Mouse (Mus musculus) erythroid progenitor cell, adult 5-6 weeks (primary cell): ENCODE measurements around the gene Hist2h2ac. TPM values are rescaled to one million over a fixed set of nuclear protein-coding genes. Genes with fewer than 3 reads are reported as not detected.
"Not testable (repeated sequence)": the region's sequence is repeated elsewhere in the genome, so short reads cannot be mapped to it uniquely, and the experiment has no call there.

ENCODE experiments used
- ATAC-seq: replicated peaks from 2 replicates; pipeline ENCODE4 v1.8.0; 2016; ENCODE audit warnings: moderate number of reproducible peaks, mild to moderate bottlenecking, moderate TSS enrichment, inconsistent platforms; ENCODE audit not compliant: poor library complexity, low FRiP score, severe bottlenecking
- total RNA-seq, 2 experiments: library from RNA; stranded (forward) in 1 of 2; stranded (reverse) in 1 of 2; fragments of 150-400 nt in 1 of 2; fragments of 186-747, 209-891 nt in 1 of 2; gene quantifications; 2 replicates each; pipeline versions ENCODE4 v1.2.3 to v1.2.4; 2015 to 2017; ENCODE audit warnings: low replicate concordance in 2 of 2

The Hist2h2ac gene
- total RNA-seq (2015; ENCODE audit: low replicate concordance), result 180 and 195 TPM in 2 replicates
- total RNA-seq (2017; ENCODE audit: low replicate concordance), result 7,308 and 8,144 TPM in 2 replicates

DNA sequence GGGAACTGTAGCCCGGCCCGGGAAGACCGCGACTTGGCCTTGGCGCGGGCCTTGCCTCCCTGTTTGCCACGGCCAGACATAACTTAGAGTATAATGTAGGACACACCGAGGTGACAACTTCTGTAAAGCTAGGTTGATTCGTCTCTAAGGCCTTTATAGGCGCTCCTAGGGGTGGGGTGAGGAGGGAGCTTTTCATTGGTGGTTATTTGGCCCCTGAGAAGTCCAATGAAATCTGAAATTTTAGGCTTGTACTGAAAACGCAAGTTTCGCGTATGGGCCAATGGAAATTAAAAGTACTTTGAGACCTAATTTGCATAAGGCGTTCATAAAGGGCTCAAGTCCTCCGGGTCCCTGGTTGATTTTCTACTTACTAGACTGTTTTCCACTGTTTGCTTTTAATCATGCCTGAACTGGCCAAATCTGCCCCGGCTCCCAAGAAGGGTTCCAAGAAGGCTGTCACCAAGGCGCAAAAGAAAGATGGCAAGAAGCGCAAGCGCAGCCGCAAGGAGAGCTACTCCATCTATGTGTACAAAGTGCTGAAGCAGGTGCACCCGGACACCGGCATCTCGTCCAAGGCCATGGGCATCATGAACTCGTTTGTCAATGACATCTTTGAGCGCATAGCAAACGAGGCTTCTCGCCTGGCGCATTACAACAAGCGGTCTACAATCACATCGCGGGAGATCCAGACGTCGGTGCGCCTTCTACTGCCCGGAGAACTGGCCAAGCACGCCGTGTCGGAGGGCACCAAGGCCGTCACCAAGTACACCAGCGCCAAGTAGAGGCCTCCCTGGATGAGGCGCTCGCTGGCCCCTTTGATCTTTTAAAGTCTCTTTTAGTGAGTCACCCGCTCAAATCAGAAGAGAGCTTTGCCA, at the start of gene Hist2h2ac, which contains the start of gene Hist2h2be:
Hist2h2ac (minus strand) TSS at position 116 of the 875 bp plus-strand sequence.
Hist2h2be (plus strand) TSS at position 355 of the 875 bp plus-strand sequence.
- peak; percentile 79 for ATAC-seq

DNA sequence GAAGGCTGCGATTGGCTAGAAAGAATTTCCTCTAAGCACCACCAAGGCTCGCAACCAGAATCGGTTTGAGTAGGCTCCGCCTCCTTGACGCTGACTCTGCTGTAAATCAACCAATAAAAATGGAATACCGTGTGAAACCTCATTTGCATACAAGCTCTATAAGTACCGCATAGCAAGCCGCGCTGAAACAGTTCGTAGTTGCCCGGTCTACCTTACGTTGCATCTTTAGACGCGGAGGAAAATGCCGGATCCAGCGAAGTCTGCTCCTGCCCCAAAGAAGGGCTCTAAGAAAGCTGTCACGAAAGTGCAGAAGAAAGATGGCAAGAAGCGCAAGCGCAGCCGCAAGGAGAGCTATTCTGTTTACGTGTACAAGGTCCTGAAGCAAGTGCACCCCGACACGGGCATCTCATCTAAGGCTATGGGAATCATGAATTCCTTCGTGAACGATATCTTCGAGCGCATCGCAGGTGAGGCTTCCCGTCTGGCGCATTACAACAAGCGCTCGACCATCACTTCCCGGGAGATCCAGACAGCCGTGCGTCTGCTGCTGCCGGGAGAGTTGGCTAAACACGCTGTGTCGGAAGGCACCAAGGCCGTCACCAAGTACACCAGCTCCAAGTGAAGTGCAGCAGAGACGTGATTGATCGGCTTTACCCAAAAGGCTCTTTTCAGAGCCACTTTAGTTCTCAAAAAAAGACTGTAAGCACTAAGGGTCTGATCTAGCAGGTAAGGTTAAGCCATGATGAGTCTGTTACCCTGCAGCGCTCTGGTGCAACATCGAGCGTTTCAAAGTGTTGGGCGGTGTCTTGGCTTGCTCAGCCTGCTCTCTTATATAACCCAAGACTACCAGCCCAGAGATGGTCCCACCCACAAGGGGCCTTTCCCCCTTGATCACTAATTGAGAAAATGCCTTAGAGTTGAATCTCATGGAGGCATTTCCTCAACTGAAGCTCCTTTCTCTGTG, 49.1 kb upstream of the Hist2h2ac start, which contains the start of gene Hist2h2bb:
Hist2h2bb (plus strand) TSS at position 242 of the 964 bp plus-strand sequence.
- ATAC-seq, result peak; percentile 80

DNA sequence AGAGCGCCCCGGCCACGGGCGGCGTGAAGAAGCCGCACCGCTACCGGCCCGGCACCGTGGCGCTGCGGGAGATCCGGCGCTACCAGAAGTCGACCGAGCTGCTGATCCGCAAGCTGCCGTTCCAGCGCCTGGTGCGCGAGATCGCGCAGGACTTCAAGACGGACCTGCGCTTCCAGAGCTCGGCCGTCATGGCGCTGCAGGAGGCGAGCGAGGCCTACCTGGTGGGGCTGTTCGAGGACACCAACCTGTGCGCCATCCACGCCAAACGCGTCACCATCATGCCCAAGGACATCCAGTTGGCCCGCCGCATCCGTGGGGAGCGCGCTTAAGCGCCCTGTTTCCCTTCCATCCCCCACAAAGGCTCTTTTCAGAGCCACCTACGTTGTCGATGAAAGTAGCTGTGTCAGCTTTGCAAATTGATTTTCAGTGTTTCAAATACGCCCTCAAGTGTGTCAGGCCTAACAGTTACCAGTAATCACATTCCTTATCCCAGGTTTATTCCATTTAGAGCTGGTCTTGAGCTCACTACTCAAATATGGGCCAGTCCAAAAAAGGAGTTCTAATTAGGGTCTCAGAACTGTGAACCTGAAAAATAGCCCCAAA, 48.2 kb upstream of the Hist2h2ac start:
- ATAC-seq, result not testable (repeated sequence)

DNA sequence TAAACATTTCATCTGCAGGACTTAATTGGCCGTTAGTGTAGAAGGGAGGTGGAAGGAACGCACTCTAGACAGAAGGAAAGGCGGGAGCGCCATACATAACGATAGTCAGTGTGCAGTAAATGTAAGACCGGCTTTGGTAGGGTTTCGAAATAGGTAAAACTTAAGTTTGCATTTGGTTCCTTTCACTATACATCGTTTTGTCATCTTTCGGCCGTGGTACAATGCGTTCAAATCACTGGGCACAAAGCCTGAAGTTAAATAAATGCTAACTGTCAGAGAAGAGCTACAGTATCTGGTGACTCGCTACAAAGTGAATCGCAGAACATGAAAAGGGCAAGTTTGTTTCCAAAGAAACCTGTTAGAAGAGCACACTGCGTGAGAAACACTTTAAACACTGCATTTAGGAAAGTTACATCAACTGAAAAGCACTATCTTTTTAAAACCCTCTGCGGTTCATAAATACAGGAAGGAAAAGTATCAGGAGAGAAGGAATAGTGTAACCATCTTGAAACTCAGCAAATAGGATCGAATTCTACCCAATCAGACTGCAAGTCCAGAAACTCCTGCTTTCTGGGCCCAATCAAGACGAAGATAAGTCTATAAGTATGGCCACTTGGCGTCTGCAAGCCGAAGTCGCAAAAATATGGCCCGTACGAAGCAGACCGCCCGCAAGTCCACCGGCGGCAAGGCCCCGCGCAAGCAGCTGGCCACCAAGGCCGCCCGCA, 47.5 kb upstream of the Hist2h2ac start, which contains the start of gene Hist2h3b:
Hist2h3b (plus strand) TSS at position 604 of the 725 bp plus-strand sequence.
- ATAC-seq, result peak; percentile 58

GRCm38 (mm10) chr3:96267541-96267940, 46.9 kb upstream of the Hist2h2ac start:
- no peak for ATAC-seq

- ATAC-seq, result no peak
Measured at GRCm38 (mm10) chr3:96266132-96266710, 45.5 kb upstream of the Hist2h2ac start.

DNA sequence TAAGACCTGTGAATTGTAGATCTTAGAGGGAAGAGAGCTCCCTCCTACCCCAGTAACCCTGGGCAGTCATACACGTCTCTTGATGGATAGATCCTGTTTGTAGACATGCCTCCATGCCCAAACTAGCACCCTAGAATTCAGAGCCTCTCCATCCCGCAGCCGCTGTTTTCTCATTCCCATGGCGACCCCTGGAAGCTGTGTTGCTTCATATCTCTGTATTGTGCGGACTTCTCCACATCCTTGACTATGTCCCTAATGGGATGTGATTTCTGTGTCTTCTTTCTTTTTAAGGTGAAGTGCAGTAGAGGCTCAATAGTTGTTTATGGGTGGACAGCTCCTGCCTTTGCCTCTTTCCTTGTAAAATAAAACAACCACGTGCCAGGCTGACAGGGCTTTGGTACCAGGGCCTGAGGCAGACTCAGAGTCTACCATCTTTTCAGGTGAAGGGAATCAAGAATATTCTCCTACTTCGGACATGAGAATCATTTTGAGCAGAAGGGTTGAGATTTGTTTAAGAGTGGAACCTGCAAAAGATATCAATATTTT, 43.8 kb upstream of the Hist2h2ac start:
- ATAC-seq, result no peak

- ATAC-seq, result peak; percentile 6
Measured at GRCm38 (mm10) chr3:96263558-96264403, 43.1 kb upstream of the Hist2h2ac start.

- peak; percentile 74 for ATAC-seq
Measured at GRCm38 (mm10) chr3:96262979-96263550, 42.4 kb upstream of the Hist2h2ac start, which contains the start of gene Hist2h4. TSS of gene Hist2h4 (minus strand) at chr3:96263311.

DNA sequence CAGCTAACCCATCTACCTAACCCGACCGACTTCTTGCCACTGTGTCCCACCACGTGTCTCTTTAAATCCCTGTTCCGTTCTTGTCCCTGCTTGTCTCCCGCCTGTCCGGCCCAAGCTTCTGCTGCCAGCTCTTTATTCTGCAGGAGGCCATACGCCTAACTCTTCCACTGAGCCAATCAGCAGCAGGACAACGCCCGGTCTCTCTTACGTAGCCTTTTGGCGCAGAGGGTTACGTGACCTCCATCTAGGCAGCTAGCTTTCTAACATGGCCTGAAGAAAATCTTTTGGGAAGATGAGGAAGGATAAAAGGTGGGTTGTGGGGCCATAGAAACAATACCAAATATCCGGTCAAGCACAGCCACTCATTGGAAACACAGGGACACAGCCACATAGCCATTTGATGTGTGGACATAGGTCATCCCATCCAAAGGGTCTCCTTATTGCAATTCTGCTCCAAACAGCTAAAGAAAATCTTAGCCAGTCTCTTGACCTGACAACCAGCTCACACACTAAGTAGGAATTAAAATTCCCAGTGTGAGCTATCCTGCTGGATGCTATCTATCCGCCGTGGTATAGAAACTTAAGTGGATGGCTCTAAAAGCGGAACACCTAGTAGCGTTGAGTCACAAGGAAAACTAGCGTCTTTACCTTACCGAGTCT, 41.7 kb upstream of the Hist2h2ac start:
- ATAC-seq, result peak; percentile 79

DNA sequence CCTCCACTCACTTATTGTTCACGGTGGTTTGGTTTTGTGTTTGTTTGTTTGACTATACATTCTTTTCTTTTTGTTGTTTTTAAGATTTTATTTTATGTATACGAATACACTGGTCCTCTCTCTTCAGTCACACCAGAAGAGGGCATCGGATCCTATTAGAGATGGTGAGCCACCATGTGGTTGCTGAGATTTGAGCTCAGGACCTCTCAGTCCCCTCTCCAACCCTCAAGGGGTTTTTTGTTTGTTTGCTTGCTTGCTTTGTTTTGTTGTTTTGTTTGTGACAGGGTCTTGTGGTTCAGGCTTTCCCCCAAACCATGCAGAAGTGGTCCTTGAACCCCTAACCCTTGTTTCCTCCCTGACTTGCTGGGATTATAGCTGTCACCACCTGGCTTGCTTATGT, 40.9 kb upstream of the Hist2h2ac start:
- ATAC-seq, result no peak

- ATAC-seq, result no peak
Measured at GRCm38 (mm10) chr3:96260220-96260619, 39.5 kb upstream of the Hist2h2ac start.

DNA sequence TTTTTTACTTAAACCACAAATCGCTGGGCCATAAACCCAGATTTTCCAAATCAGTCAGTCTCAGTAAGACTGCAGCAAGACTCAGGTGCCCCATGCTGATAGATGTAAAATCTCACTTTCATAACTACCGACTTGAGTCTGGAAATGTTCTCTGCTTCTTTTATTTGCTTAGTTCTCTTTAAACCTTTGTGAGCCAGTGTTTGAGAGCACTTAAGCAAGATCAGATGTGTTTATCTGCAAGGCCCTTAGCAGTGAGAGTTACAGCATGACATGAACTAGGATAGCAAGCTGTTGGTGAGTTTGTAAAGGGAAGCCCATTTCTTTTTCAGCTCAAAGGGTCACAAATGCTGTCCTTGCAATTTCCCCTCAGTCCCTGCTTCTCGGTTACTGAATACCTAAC, 36.5 kb upstream of the Hist2h2ac start:
- no peak for ATAC-seq

DNA sequence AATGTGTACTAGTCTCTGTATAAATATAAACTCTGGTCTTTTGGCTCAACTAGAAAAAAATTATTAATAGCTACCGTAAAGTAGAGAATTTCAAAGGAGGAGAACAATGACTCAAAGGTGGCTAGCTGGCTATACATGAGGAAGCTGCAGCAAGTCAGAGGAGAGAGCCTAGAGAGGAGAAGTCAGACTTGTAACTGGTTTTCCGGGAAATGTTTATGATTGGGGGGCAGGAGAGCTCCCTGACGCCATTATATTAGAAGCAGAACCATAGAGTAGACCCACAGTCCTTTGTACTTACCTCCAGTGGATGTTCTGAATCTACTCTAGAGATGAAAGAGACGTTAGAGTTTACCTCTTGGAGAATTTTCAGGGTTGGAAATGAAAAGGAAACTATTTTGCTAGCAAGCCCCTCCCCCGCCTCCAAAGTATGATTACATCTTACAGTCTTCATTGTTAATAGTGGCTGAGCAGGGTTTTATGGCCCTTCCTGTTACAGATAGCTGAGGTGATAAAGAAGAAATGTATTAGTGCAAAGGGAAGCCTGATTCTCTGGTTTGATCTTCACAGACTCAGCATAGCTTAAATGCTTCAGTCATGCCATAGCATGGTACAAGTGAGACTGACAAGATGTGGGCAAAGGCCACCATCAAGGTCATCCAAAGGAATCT, 35.4 kb upstream of the Hist2h2ac start:
- no peak for ATAC-seq

DNA sequence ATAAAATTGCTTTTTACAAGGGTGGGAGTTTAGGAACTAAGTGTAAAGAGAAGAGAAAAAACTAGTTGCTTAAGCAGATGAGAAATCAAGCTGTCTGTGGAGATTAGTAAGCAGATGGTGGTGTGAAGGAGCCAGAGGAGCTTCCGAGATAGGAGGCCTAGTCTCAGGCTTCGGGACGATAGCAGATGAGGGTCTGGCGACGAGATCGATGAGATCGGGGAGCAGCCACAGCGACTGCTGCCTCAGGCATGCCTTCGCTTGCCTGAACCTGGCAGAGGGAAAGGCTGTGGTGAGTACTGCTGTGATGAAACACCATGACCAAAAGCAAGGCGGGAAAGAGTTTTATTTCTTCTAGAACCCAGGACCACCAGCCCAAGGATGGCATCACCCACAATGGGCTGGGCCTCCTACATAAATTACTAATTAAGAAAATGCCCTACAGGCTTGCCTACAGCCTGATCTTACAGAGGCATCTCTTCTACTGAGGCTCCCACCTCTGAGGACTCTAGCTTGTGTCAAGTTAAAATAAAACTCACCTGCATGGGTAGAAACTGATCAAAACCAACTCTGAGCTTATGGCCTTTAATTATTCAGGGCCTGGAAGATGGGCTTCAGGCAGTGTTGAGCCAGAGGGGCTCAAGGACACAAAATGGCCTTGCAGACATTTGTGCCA, 34.1 kb upstream of the Hist2h2ac start:
- peak; percentile 90 for ATAC-seq
